8 mouse cellular contexts compared by ENCODE assay signal in genomic region chr7:44869697-44870528, GRCm38 (mm10). TPM values are rescaled to one million over a fixed set of nuclear protein-coding genes. Genes with fewer than 3 reads are reported as not detected.
DNase-seq lines count a peak whose midpoint lies in the region; ATAC-seq and TF ChIP-seq lines count a peak whose summit lies in the region.

Gene Ptov1 (minus strand): TSS chr7:44869788.

- TF ChIP-seq CTCF in kidney, postnatal 0 days (IDR thresholded peaks at IDR 0.05; ENCODE audit: low read depth): no peak; the same call in 1 of the 2 replicates

- H3K4me2 ChIP-seq in heart, embryonic 12.5 days: peak within 1 kb of the TSS; percentile 90
- peak within 1 kb of the TSS; percentile 55 for H3K4me2 ChIP-seq in kidney, postnatal 0 days (ENCODE audit: low read length)
- H3K4me2 ChIP-seq in liver, embryonic 11.5 days: peak within 1 kb of the TSS; percentile 91
- peak within 1 kb of the TSS; percentile 82 for H3K4me2 ChIP-seq in stomach, embryonic 14.5 days (replicated peaks; ENCODE audit: low read depth, low read length)

- peak within 1 kb of the TSS; percentile 100 for H3K27ac ChIP-seq in heart, embryonic 12.5 days (ENCODE audit: poor library complexity, severe bottlenecking)
- H3K27ac ChIP-seq in kidney, postnatal 0 days: peak within 1 kb of the TSS; percentile 100
- peak within 1 kb of the TSS; percentile 99 for H3K27ac ChIP-seq in liver, embryonic 11.5 days (ENCODE audit: low read depth, low read length)
- peak within 1 kb of the TSS; percentile 100 for H3K27ac ChIP-seq in stomach, embryonic 14.5 days (ENCODE audit: low read length)

- H3K9me3 ChIP-seq in heart, embryonic 12.5 days (replicated peaks): no peaks in the 10 kb centered on the region
- no peaks in the 10 kb centered on the region for H3K9me3 ChIP-seq in kidney, postnatal 0 days (replicated peaks; ENCODE audit: low read length)
- no peaks in the 10 kb centered on the region for H3K9me3 ChIP-seq in liver, embryonic 11.5 days (ENCODE audit: control insufficient read depth, low read length)
- no peaks in the 10 kb centered on the region for H3K9me3 ChIP-seq in stomach, embryonic 14.5 days (ENCODE audit: control insufficient read depth, low read depth, low read length)

- DNase-seq in CD4-positive helper T cell, adult 2 months (ENCODE audit: low read depth, low spot score): peak; percentile 86
- peak; percentile 99 for DNase-seq in brain, embryonic 18.5 days (ENCODE audit: low read depth, low spot score)
- peak; percentile 100 for DNase-seq in kidney, postnatal 0 days (ENCODE audit: low spot score)
- peak; percentile 87 for DNase-seq in liver, embryonic 11.5 days (ENCODE audit: low spot score)
- DNase-seq in naive thymus-derived CD4-positive, alpha-beta T cell, adult 2 months (ENCODE audit: low read depth): peak; percentile 87

- peak; percentile 73 for ATAC-seq in erythroid progenitor cell, adult 5-6 weeks (replicated peaks; ENCODE audit: low FRiP score, poor library complexity, severe bottlenecking)
- peak; percentile 89 for ATAC-seq in heart, embryonic 12.5 days (ENCODE audit: insufficient number of reproducible peaks, low FRiP score)
- peak; percentile 91 for ATAC-seq in kidney, postnatal 0 days (replicated peaks; ENCODE audit: low FRiP score, low read depth)
- ATAC-seq in liver, embryonic 11.5 days (replicated peaks; ENCODE audit: low FRiP score): peak; percentile 87
- peak; percentile 90 for ATAC-seq in stomach, embryonic 14.5 days (ENCODE audit: insufficient number of reproducible peaks, insufficient read depth, low FRiP score, low read depth)

- 7% methylated on average over 29 of the region's 29 CpGs for WGBS in heart, embryonic 12.5 days
- 4% methylated on average over 29 of the region's 29 CpGs for WGBS in kidney, postnatal 0 days
- WGBS in liver, embryonic 11.5 days: 10% methylated on average over 29 of the region's 29 CpGs
- WGBS in stomach, embryonic 14.5 days: 2% methylated on average over 29 of the region's 29 CpGs

- H3K27me3 ChIP-seq in heart, embryonic 12.5 days (replicated peaks): no peaks in the 10 kb centered on the region
- H3K27me3 ChIP-seq in kidney, postnatal 0 days (ENCODE audit: insufficient read depth, low read length): no peaks in the 10 kb centered on the region
- no peaks in the 10 kb centered on the region for H3K27me3 ChIP-seq in liver, embryonic 11.5 days (replicated peaks; ENCODE audit: control insufficient read depth, insufficient read depth, low read length)
- H3K27me3 ChIP-seq in stomach, embryonic 14.5 days (ENCODE audit: control insufficient read depth, insufficient read depth, low read length): no peaks in the 10 kb centered on the region

- H3K4me3 ChIP-seq in heart, embryonic 12.5 days: peak within 1 kb of the TSS; percentile 91
- H3K4me3 ChIP-seq in kidney, postnatal 0 days (replicated peaks; ENCODE audit: low read depth, low read length): peak within 1 kb of the TSS; percentile 96
- H3K4me3 ChIP-seq in liver, embryonic 11.5 days (ENCODE audit: low read depth, low read length): peak within 1 kb of the TSS; percentile 94
- peak within 1 kb of the TSS; percentile 94 for H3K4me3 ChIP-seq in stomach, embryonic 14.5 days (ENCODE audit: low read depth, low read length)

- H3K4me1 ChIP-seq in heart, embryonic 12.5 days (replicated peaks): peaks cover 60% of the 10 kb centered on the region
- H3K4me1 ChIP-seq in kidney, postnatal 0 days (replicated peaks; ENCODE audit: insufficient read depth, low read length): peaks cover 33% of the 10 kb centered on the region
- H3K4me1 ChIP-seq in liver, embryonic 11.5 days (replicated peaks; ENCODE audit: control insufficient read depth, insufficient read depth, low read length): peaks cover 36% of the 10 kb centered on the region
- H3K4me1 ChIP-seq in stomach, embryonic 14.5 days (ENCODE audit: control insufficient read depth, insufficient read depth, low read length): peaks cover 43% of the 10 kb centered on the region

- H3K36me3 ChIP-seq in heart, embryonic 12.5 days: peaks cover 7% of the 10 kb centered on the region
- H3K36me3 ChIP-seq in kidney, postnatal 0 days (ENCODE audit: insufficient read depth, low read length): peaks cover 11% of the 10 kb centered on the region; the same call in 1 of the 2 replicates
- H3K36me3 ChIP-seq in liver, embryonic 11.5 days (ENCODE audit: control insufficient read depth, insufficient read depth, low read length): peaks cover 9% of the 10 kb centered on the region; the same call in 1 of the 2 replicates
- H3K36me3 ChIP-seq in stomach, embryonic 14.5 days (ENCODE audit: control insufficient read depth, insufficient read depth, low read length): peaks cover 14% of the 10 kb centered on the region

- H3K9ac ChIP-seq in heart, embryonic 12.5 days: peak within 1 kb of the TSS; percentile 99
- H3K9ac ChIP-seq in kidney, postnatal 0 days (ENCODE audit: low read depth, low read length): peak within 1 kb of the TSS; percentile 100
- H3K9ac ChIP-seq in liver, embryonic 11.5 days (ENCODE audit: low read depth, low read length): peak within 1 kb of the TSS; percentile 97
- H3K9ac ChIP-seq in stomach, embryonic 14.5 days (replicated peaks; ENCODE audit: low read depth, low read length): peak within 1 kb of the TSS; percentile 100

RNA-seq across cellular contexts. Expression of gene Ptov1, which starts in this region (rescaled TPM):
- 16.9 and 18.4 TPM in 2 replicates for total RNA-seq in erythroid progenitor cell, adult 5-6 weeks (2015; ENCODE audit: low replicate concordance)
- total RNA-seq in erythroid progenitor cell, adult 5-6 weeks (2017; ENCODE audit: low replicate concordance): 1.8 and 4.8 TPM in 2 replicates
- 308 and 321 TPM in 2 replicates for polyA plus RNA-seq in heart, embryonic 12.5 days (2016; fragmentation: Nextera tagmentation; extraction: Ambion mirVana)
- polyA plus RNA-seq in kidney, postnatal 0 days (2015; fragmentation: Nextera tagmentation; extraction: Ambion mirVana): 377 and 412 TPM in 2 replicates
- 162 and 164 TPM in 2 replicates for polyA plus RNA-seq in liver, embryonic 11.5 days (2014; fragmentation: Nextera tagmentation; extraction: Ambion mirVana)
- polyA plus RNA-seq in stomach, embryonic 14.5 days (2014; fragmentation: Nextera tagmentation; extraction: Ambion mirVana): 377 and 384 TPM in 2 replicates

Comparison
In these comparisons a context has a peak if more than half of its experiments do, and no peak if none do; other contexts are left out.
1. Peak in every context shown above with its lines: DNase-seq, ATAC-seq, H3K4me3 ChIP-seq and H3K27ac ChIP-seq.